Mouse (Mus musculus): ENCODE measurements at regions not wholly inside any gene's neighbourhood (a gene's known extent, or its start where the extent isn't known, plus 50 kb on each side); places are given as distances from the start of the nearest gene placed in this dataset.
"Not testable (repeated sequence)": the region's sequence is repeated elsewhere in the genome, so short reads cannot be mapped to it uniquely, and the experiment has no call there.

DNA sequence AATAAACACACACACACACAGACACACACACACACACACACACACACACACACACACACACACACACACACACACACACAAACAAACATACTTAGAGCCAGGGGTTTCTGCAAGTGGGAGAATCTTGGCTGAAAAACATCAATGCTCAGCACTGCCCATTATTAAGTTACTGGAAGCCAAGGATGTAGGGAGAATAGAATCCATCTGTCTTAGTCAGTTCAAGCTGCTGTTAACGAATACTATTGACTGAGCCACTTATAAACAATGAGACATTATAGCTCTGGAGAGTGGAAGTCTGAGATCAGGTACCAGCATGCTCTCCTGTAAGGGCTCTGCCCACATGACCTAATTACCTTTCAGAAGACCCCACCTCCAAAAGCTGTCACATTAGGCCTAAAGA is 87.4 kb downstream of the Fam174b start:
- DNase-seq (ENCODE audit: low spot score) = no peak
- Histone ChIP-seq H3K9me3 (replicated peaks; ENCODE audit: control insufficient read depth, low read length) (no peaks in the 10 kb centered on the region), H3K27ac (ENCODE audit: low read depth) (no peak overlapping the region), H3K36me3 (replicated peaks; ENCODE audit: control insufficient read depth, insufficient read depth, low read length) (no peaks in the 10 kb centered on the region), H3K27me3 (ENCODE audit: control insufficient read depth, insufficient read depth, low read length) (no peaks in the 10 kb centered on the region), H3K9ac (replicated peaks; ENCODE audit: low read depth, low read length) (no peak overlapping the region), H3K4me3 (ENCODE audit: low read depth, low read length) (no peak overlapping the region), H3K4me2 (ENCODE audit: low read depth, low read length) (no peak overlapping the region), H3K4me1 (ENCODE audit: control insufficient read depth, insufficient read depth) (no peaks in the 10 kb centered on the region)
- 52% methylated on average over 1 of the region's 1 CpGs for WGBS
- TF ChIP-seq EP300 (IDR thresholded peaks at IDR 0.05; ENCODE audit: low read depth) = no peak
- no peak for TF ChIP-seq CTCF (IDR thresholded peaks at IDR 0.05; ENCODE audit: low read depth)
- no peak for ATAC-seq (ENCODE audit: insufficient read depth, low read depth)

GRCm38 (mm10) chr7:73830581-73830980 is 90.5 kb downstream of the Fam174b start:
- WGBS = 51% methylated on average over 6 of the region's 6 CpGs
- no peak for ATAC-seq (ENCODE audit: insufficient read depth, low read depth)
- Histone ChIP-seq H3K9me3 (replicated peaks; ENCODE audit: control insufficient read depth, low read length) (no peaks in the 10 kb centered on the region), H3K27ac (ENCODE audit: low read depth) (no peak overlapping the region), H3K27me3 (ENCODE audit: control insufficient read depth, insufficient read depth, low read length) (no peaks in the 10 kb centered on the region), H3K9ac (replicated peaks; ENCODE audit: low read depth, low read length) (no peak overlapping the region), H3K4me3 (ENCODE audit: low read depth, low read length) (no peak overlapping the region), H3K4me1 (ENCODE audit: control insufficient read depth, insufficient read depth) (no peaks in the 10 kb centered on the region), H3K36me3 (replicated peaks; ENCODE audit: control insufficient read depth, insufficient read depth, low read length) (no peaks in the 10 kb centered on the region), H3K4me2 (ENCODE audit: low read depth, low read length) (no peak overlapping the region)
- no peak for DNase-seq (ENCODE audit: low spot score)
- no peak for TF ChIP-seq CTCF (IDR thresholded peaks at IDR 0.05; ENCODE audit: low read depth)

GRCm38 (mm10) chr7:73840381-73840780 is 100.3 kb downstream of the Fam174b start:
- H3K9ac ChIP-seq (replicated peaks; ENCODE audit: low read depth, low read length) = no peak overlapping the region
- TF ChIP-seq CTCF (IDR thresholded peaks at IDR 0.05; ENCODE audit: low read depth) = no peak
- TF ChIP-seq EP300 (IDR thresholded peaks at IDR 0.05; ENCODE audit: low read depth) = no peak
- peak; percentile 5 for DNase-seq (ENCODE audit: low spot score)

DNA sequence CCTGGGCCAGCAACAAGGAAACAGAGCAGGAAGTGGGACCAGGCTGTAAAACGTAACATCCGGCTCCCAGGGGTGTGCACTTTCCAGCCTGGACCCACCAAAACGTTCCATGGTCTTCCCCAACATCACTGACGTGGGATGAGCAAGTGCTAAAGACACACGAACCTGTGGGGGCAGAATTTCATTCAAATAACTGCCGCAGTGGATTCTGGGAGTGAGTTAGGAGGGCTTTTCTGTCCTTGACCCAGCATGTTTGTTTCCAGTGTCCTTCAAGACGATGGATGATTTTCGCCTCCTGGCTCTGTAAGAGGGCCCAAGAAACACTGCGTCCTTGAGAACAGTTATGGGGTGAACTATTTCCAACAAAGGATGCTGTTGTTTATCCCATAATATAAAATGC is 112.1 kb downstream of the Fam174b start:
- no peak for DNase-seq (ENCODE audit: low spot score)
- no peaks in the 10 kb centered on the region for H3K4me1 ChIP-seq (ENCODE audit: control insufficient read depth, insufficient read depth)

More at GRCm38 (mm10) chr7:73840381-73840780, 100.3 kb downstream of the Fam174b start:
- Histone ChIP-seq H3K4me1 (ENCODE audit: control insufficient read depth, insufficient read depth) (no peaks in the 10 kb centered on the region), H3K4me3 (ENCODE audit: low read depth, low read length) (no peak overlapping the region), H3K27ac (ENCODE audit: low read depth) (no peak overlapping the region), H3K4me2 (ENCODE audit: low read depth, low read length) (no peak overlapping the region), H3K36me3 (replicated peaks; ENCODE audit: control insufficient read depth, insufficient read depth, low read length) (no peaks in the 10 kb centered on the region), H3K27me3 (ENCODE audit: control insufficient read depth, insufficient read depth, low read length) (no peaks in the 10 kb centered on the region), H3K9me3 (replicated peaks; ENCODE audit: control insufficient read depth, low read length) (0 out of 2 replicates have a peak, but pooled peaks cover 3% of the 10 kb centered on the region)
- ATAC-seq (ENCODE audit: insufficient read depth, low read depth) = 0 out of 2 replicates have a peak, but pooled peaks have one; percentile 36
- WGBS = 36% methylated on average over 3 of the region's 3 CpGs

GRCm38 (mm10) chr7:73853296-73853950 is 113.3 kb downstream of the Fam174b start:
- not testable (repeated sequence) for ATAC-seq (ENCODE audit: insufficient read depth, low read depth); H3K36me3 ChIP-seq (replicated peaks; ENCODE audit: control insufficient read depth, insufficient read depth, low read length); DNase-seq (ENCODE audit: low spot score); H3K27ac ChIP-seq (ENCODE audit: low read depth); H3K27me3 ChIP-seq (ENCODE audit: control insufficient read depth, insufficient read depth, low read length); H3K9me3 ChIP-seq (replicated peaks; ENCODE audit: control insufficient read depth, low read length); H3K4me2 ChIP-seq (ENCODE audit: low read depth, low read length); H3K4me1 ChIP-seq (ENCODE audit: control insufficient read depth, insufficient read depth); H3K4me3 ChIP-seq (ENCODE audit: low read depth, low read length); H3K9ac ChIP-seq (replicated peaks; ENCODE audit: low read depth, low read length)
- WGBS = 81% methylated on average over 3 of the region's 3 CpGs

More for the DNA sequence above, 112.1 kb downstream of the Fam174b start:
- no peak overlapping the region for H3K4me2 ChIP-seq (ENCODE audit: low read depth, low read length)
- H3K9me3 ChIP-seq (replicated peaks; ENCODE audit: control insufficient read depth, low read length) = no peaks in the 10 kb centered on the region
- 68% methylated on average over 9 of the region's 9 CpGs for WGBS
- no peak for ATAC-seq (ENCODE audit: insufficient read depth, low read depth)
- no peak overlapping the region for H3K27ac ChIP-seq (ENCODE audit: low read depth)
- H3K27me3 ChIP-seq (ENCODE audit: control insufficient read depth, insufficient read depth, low read length) = no peaks in the 10 kb centered on the region
- no peak overlapping the region for H3K4me3 ChIP-seq (ENCODE audit: low read depth, low read length)
- H3K36me3 ChIP-seq (replicated peaks; ENCODE audit: control insufficient read depth, insufficient read depth, low read length) = no peaks in the 10 kb centered on the region
- no peak overlapping the region for H3K9ac ChIP-seq (replicated peaks; ENCODE audit: low read depth, low read length)
- no peak for TF ChIP-seq EP300 (IDR thresholded peaks at IDR 0.05; ENCODE audit: low read depth)
- TF ChIP-seq CTCF (IDR thresholded peaks at IDR 0.05; ENCODE audit: low read depth) = no peak

DNA sequence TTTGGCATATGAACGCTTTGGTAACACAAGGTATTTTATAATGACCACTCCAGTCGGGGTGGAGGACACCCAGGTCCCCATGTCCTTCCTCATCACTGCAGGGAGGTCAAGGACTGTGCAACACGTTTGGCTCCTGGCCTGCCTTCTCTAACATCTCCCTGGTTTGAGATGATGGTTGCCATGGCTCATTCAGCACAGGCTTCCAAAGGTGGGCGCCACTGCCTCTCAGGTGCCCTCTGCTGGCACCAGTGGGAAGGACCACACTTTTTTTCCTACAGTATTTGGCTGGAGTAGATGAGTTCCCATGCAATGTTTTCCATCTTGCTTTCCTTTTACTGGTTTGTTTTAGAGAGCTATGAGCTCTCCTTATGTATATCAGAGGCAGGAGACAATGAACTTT is 115.4 kb downstream of the Fam174b start:
- Histone ChIP-seq H3K27me3 (ENCODE audit: control insufficient read depth, insufficient read depth, low read length) (no peaks in the 10 kb centered on the region), H3K9ac (replicated peaks; ENCODE audit: low read depth, low read length) (no peak overlapping the region), H3K4me1 (ENCODE audit: control insufficient read depth, insufficient read depth) (no peaks in the 10 kb centered on the region), H3K4me2 (ENCODE audit: low read depth, low read length) (no peak overlapping the region), H3K27ac (ENCODE audit: low read depth) (no peak overlapping the region), H3K4me3 (ENCODE audit: low read depth, low read length) (no peak overlapping the region), H3K9me3 (replicated peaks; ENCODE audit: control insufficient read depth, low read length) (no peaks in the 10 kb centered on the region), H3K36me3 (replicated peaks; ENCODE audit: control insufficient read depth, insufficient read depth, low read length) (no peaks in the 10 kb centered on the region)
- no peak for TF ChIP-seq EP300 (IDR thresholded peaks at IDR 0.05; ENCODE audit: low read depth)
- peak; percentile 86 for TF ChIP-seq CTCF (IDR thresholded peaks at IDR 0.05; ENCODE audit: low read depth)
- DNase-seq (ENCODE audit: low spot score) (peak; percentile 25), ATAC-seq (ENCODE audit: insufficient read depth, low read depth) (no peak)
- 40% methylated on average over 4 of the region's 4 CpGs for WGBS

Data from heart, postnatal 0 days (tissue).